Mouse (Mus musculus) heart, adult 2 months (tissue): ENCODE data around the gene Tiam2. TPM values are rescaled to one million over a fixed set of nuclear protein-coding genes. Genes with fewer than 3 reads are reported as not detected.

Experiments
- DNase-seq, 2 experiments: peaks; one replicate each; pipeline ENCODE4 v3.0.0; 2021
- H3K27ac ChIP-seq: fragments of 200-600 bp; 2 replicates; pipeline ENCODE4 v1.8.1; 2022
- H3K27me3 ChIP-seq: fragments of 200-500 bp; 2 replicates; pipeline ENCODE4 v1.6.1; 2012; ENCODE audit warnings: mild to moderate bottlenecking, low read length, inconsistent platforms, mixed read lengths; ENCODE audit not compliant: control insufficient read depth, insufficient read depth
- H3K36me3 ChIP-seq: fragments of 200-500 bp; 2 replicates; pipeline ENCODE4 v1.6.1; 2012; ENCODE audit warnings: low read length, inconsistent platforms; ENCODE audit not compliant: control insufficient read depth, insufficient read depth
- H3K4me1 ChIP-seq: fragments of 200-500 bp; 2 replicates; pipeline ENCODE4 v1.6.1; 2011; ENCODE audit warnings: low read length; ENCODE audit not compliant: control insufficient read depth, insufficient read depth
- H3K4me3 ChIP-seq: fragments of 200-600 bp; 2 replicates; pipeline ENCODE4 v1.8.1; 2022
- H3K79me2 ChIP-seq: fragments of 200-500 bp; replicated peaks from 2 replicates; pipeline ENCODE4 v1.6.1; 2012; ENCODE audit warnings: mild to moderate bottlenecking, inconsistent platforms, low read length, moderate library complexity, mixed read lengths; ENCODE audit not compliant: control insufficient read depth, insufficient read depth
- H3K9ac ChIP-seq: fragments of 200-500 bp; 2 replicates; pipeline ENCODE4 v1.6.1; 2012; ENCODE audit warnings: low read depth, mild to moderate bottlenecking, control low read depth, inconsistent platforms, low read length, mixed read lengths
- CTCF ChIP-seq: fragments of 200-600 bp; IDR thresholded peaks from 2 replicates; pipeline ENCODE4 v1.8.1; 2022; ENCODE audit warnings: antibody characterized with exemption, mild to moderate bottlenecking, moderate library complexity
- EP300 ChIP-seq: fragments of 200-500 bp; IDR thresholded peaks from 2 replicates; pipeline ENCODE4 v1.6.1; 2011; ENCODE audit warnings: low read depth, low read length, control low read depth; ENCODE audit not compliant: insufficient read depth
- POLR2A ChIP-seq: fragments of 200-500 bp; IDR thresholded peaks from 2 replicates; pipeline ENCODE4 v1.6.1; 2011; ENCODE audit warnings: mild to moderate bottlenecking, low read depth, low read length, control low read depth; ENCODE audit not compliant: insufficient read depth
- WGBS: fragments of 180-500 bp; shearing (Covaris S2); methylation state at CpG from one replicate; pipeline ENCODE4 v1.1.7; 2018; 5-methylcytosine and 5-hydroxymethylcytosine counted together
- intact Hi-C: fragments of 180-260 bp; cut with DNase I; formaldehyde crosslinking; loops from one replicate; pipeline ENCODE4 v1.15.1; 2025
- polyA plus RNA-seq: library from polyadenylated mRNA; depleted of rRNA; stranded (reverse); fragments of >200 nt; gene quantifications from 2 replicates; pipeline ENCODE4 v1.2.3, GENCODE M21; 2012
- total RNA-seq, 2 experiments: library from RNA; stranded (reverse); gene quantifications; 2 replicates each; pipeline ENCODE4 v1.2.3; 2021

Tiam2 gene
- total and polyA plus RNA-seq, 3 experiments, result 1.1 to 2.7 (median 2.3) TPM

GRCm38 (mm10) chr17:3452571-3453311 is 126.4 kb downstream of the Tiam2 start:
- Histone ChIP-seq H3K79me2 (no peaks in the 10 kb centered on the region), H3K4me1 (no peaks in the 10 kb centered on the region), H3K27me3 (no peaks in the 10 kb centered on the region), H3K27ac (no peak overlapping the region), H3K36me3 (no peaks in the 10 kb centered on the region; the same call in 1 of the 2 replicates), H3K4me3 (no peak overlapping the region), H3K9ac (no peak overlapping the region)
- TF ChIP-seq EP300 (no peak), CTCF (no peak), POLR2A (no peak)
- 75% methylated on average over 12 of the region's 12 CpGs for WGBS
- no peak for DNase-seq
- intact Hi-C loops, result no loop called here

GRCm38 (mm10) chr17:3453946-3454345 is 127.6 kb downstream of the Tiam2 start:
- Histone ChIP-seq H3K27me3 (no peaks in the 10 kb centered on the region), H3K9ac (no peak overlapping the region), H3K27ac (no peak overlapping the region), H3K4me3 (no peak overlapping the region), H3K36me3 (no peaks in the 10 kb centered on the region; the same call in 1 of the 2 replicates), H3K79me2 (no peaks in the 10 kb centered on the region), H3K4me1 (no peaks in the 10 kb centered on the region)
- 27% methylated on average over 10 of the region's 10 CpGs for WGBS
- TF ChIP-seq POLR2A (no peak), CTCF (no peak), EP300 (no peak)
- intact Hi-C loops, result no loop called here
- DNase-seq, result peak in 1 of 2 experiments; percentile 7

DNA sequence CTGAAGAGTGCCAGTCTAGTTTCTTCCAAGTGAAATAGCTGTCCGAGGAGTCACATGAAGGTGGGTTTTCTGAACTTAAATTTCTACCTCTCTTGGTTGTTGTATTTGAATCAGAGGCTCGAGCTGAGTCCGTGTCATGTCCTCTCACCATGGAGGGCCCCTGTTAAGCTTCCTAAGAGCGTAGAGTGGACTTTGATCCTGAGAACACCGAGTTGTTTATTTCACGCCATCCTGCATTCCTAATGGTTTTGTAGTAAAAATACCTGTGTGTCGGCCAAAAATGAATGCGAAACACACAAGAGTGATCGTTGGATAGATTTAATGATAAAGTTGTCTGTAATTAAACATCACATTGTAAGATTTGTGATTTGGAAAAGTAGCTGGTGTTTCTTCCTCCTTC is 128.5 kb downstream of the Tiam2 start:
- H3K4me1 ChIP-seq, result no peaks in the 10 kb centered on the region
- 93% methylated on average over 9 of the region's 9 CpGs for WGBS
- no peaks in the 10 kb centered on the region for H3K79me2 ChIP-seq
- no peak for TF ChIP-seq POLR2A
- TF ChIP-seq CTCF, result no peak
- no peak for TF ChIP-seq EP300
- H3K36me3 ChIP-seq, result no peaks in the 10 kb centered on the region; the same call in 1 of the 2 replicates
- H3K27me3 ChIP-seq, result no peaks in the 10 kb centered on the region
- H3K4me3 ChIP-seq, result no peak overlapping the region
- no peak overlapping the region for H3K27ac ChIP-seq
- no peak for DNase-seq
- intact Hi-C loops, result no loop called here
- H3K9ac ChIP-seq, result no peak overlapping the region

DNA sequence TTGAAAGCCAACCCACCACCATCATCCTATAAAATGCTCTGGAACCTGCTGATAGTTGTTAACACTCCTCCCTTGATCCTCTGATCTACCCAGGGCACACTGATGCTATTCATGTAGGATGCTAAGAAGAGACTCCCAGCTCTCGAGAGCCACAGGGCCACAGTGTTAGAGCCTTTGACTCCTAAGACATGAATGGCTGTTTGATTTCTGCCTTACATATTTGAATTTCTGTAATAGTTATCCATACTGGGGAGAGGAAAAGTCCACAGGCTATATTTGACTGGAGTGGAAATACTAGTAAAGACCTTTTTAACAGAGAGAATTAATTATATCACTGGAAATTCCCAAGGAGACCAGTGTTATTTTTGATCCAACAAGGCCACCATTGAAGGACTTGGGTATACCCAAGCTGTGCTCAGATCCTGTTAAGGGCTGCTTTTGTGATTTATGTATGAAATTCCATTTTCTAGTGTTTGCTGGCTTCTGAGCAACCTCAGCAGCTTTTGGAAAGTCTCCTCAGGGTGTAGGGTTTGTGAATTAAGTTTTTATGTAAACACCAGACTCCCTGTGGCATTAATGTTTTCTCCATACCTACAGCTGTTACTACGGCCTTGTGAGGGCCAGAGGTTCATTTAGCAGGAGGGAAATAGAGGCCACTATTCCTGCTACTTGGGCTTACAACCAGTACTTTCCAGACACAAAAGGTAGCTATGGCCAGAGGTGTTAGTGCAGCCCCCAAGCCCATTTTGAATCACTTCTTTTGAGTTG is 131.7 kb downstream of the Tiam2 start:
- TF ChIP-seq POLR2A (no peak), CTCF (no peak), EP300 (no peak)
- Histone ChIP-seq H3K27me3 (no peaks in the 10 kb centered on the region), H3K36me3 (no peaks in the 10 kb centered on the region; the same call in 1 of the 2 replicates), H3K4me1 (no peaks in the 10 kb centered on the region), H3K9ac (no peak overlapping the region), H3K79me2 (no peaks in the 10 kb centered on the region), H3K27ac (no peak overlapping the region), H3K4me3 (no peak overlapping the region)
- DNase-seq, result no peak
- intact Hi-C loops, result no loop called here
- 81% methylated on average over 2 of the region's 2 CpGs for WGBS

DNA sequence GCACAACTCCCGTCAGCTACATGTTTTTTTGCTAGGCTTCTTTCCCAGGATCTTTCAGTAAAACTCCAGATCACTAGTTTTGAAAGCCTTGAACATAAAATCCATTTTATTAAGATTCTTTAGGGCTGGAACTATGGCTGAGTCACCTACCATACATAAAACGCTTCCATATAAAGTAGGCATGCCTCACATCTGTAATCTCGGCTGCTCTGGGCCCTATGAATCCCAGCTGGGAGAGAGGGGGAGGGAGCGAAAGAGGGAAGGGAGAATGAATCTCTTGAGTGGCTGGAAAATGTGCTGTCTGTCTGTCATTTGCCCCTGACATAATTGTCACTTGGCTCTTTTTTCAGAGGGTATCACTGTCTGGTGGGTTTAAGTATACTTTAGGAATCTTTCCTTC is 139.5 kb downstream of the Tiam2 start:
- Histone ChIP-seq H3K27me3 (no peaks in the 10 kb centered on the region), H3K4me3 (no peak overlapping the region), H3K79me2 (no peaks in the 10 kb centered on the region), H3K9ac (no peak overlapping the region), H3K36me3 (no peaks in the 10 kb centered on the region), H3K27ac (no peak overlapping the region), H3K4me1 (no peaks in the 10 kb centered on the region)
- TF ChIP-seq POLR2A (no peak), EP300 (no peak), CTCF (no peak)
- DNase-seq, result no peak
- 81% methylated on average over 4 of the region's 4 CpGs for WGBS
- intact Hi-C loops, result no loop called here

DNA sequence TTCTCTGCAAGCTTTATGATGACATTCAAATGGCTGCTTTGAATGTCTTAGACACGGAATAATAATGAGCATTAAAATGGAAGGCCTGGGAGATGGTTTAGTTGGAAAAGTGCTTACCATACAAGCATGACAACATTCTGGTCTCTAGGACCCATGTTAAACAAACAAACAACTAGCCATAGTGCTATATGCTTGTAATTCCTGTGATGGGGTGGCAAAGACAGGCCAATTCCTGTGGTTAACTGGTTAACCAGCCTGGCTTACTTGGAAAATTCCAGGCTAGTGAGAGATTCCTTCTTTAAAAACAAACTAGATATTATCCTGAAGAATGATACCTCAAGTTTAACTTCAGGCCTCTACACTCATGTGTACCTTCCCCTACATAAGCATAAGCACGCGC is 140.3 kb downstream of the Tiam2 start:
- intact Hi-C loops, result no loop called here
- TF ChIP-seq POLR2A (no peak), CTCF (no peak), EP300 (no peak)
- 94% methylated on average over 3 of the region's 3 CpGs for WGBS
- Histone ChIP-seq H3K4me1 (no peaks in the 10 kb centered on the region), H3K27me3 (no peaks in the 10 kb centered on the region), H3K27ac (no peak overlapping the region), H3K36me3 (no peaks in the 10 kb centered on the region), H3K9ac (no peak overlapping the region), H3K4me3 (no peak overlapping the region), H3K79me2 (no peaks in the 10 kb centered on the region)
- DNase-seq, result no peak
